Mouse (Mus musculus) erythroblast, embryonic 14.5 days (primary cell): ENCODE results near the gene Prdx5. TPM values are rescaled to one million over a fixed set of nuclear protein-coding genes. Genes with fewer than 3 reads are reported as not detected.

Experiments
- H3K27me3 ChIP-seq: 2 replicates; pipeline ENCODE4 v1.6.1; 2012; ENCODE audit warnings: inconsistent platforms; ENCODE audit not compliant: control insufficient read depth
- H3K36me3 ChIP-seq: 2 replicates; pipeline ENCODE4 v1.6.1; 2012; ENCODE audit warnings: mild to moderate bottlenecking, inconsistent platforms; ENCODE audit not compliant: control insufficient read depth
- H3K4me1 ChIP-seq: 2 replicates; pipeline ENCODE4 v1.6.1; 2012; ENCODE audit warnings: inconsistent platforms; ENCODE audit not compliant: control insufficient read depth
- H3K4me3 ChIP-seq: replicated peaks from 2 replicates; pipeline ENCODE3; 2012; ENCODE audit warnings: moderate library complexity, mild to moderate bottlenecking, inconsistent platforms
- H3K9me3 ChIP-seq: 2 replicates; pipeline ENCODE4 v1.6.1; 2012; ENCODE audit warnings: low read length, inconsistent platforms, mixed read lengths; ENCODE audit not compliant: control insufficient read depth
- GATA1 ChIP-seq: IDR thresholded peaks from 2 replicates; pipeline ENCODE4 v1.6.1; 2012; ENCODE audit warnings: low read length, inconsistent platforms, mixed read lengths
- TAL1 ChIP-seq: IDR thresholded peaks from 3 replicates; pipeline ENCODE4 v1.6.1; 2012; ENCODE audit warnings: low read length, inconsistent platforms, mixed read lengths
- polyA plus RNA-seq: library from polyadenylated mRNA; stranded (reverse); fragments of >175 nt; gene quantifications from 2 replicates; pipeline ENCODE4 v1.2.3, GENCODE M21; 2012

Gene Prdx5
- polyA plus RNA-seq, 1 experiment, result 3.8 TPM

GRCm38 (mm10) chr19:6949532-6949931 is 39.6 kb upstream of the Prdx5 start:
- peaks cover 61% of the 10 kb centered on the region for H3K4me1 ChIP-seq

GRCm38 (mm10) chr19:6948186-6948585 is 38.3 kb upstream of the Prdx5 start:
- Histone ChIP-seq H3K9me3 (no peaks in the 10 kb centered on the region), H3K27me3 (no peaks in the 10 kb centered on the region), H3K36me3 (peaks cover 28% of the 10 kb centered on the region), H3K4me3 (no peak overlapping the region), H3K4me1 (peaks cover 60% of the 10 kb centered on the region)
- TF ChIP-seq TAL1 (no peak), GATA1 (no peak)

More at GRCm38 (mm10) chr19:6949532-6949931, 39.6 kb upstream of the Prdx5 start:
- TF ChIP-seq GATA1, result no peak
- no peak for TF ChIP-seq TAL1
- no peaks in the 10 kb centered on the region for H3K27me3 ChIP-seq
- H3K36me3 ChIP-seq, result peaks cover 28% of the 10 kb centered on the region
- no peaks in the 10 kb centered on the region for H3K9me3 ChIP-seq
- no peak overlapping the region for H3K4me3 ChIP-seq

- H3K9me3 ChIP-seq, result no peaks in the 10 kb centered on the region
- peaks cover 59% of the 10 kb centered on the region for H3K4me1 ChIP-seq
- no peaks in the 10 kb centered on the region for H3K27me3 ChIP-seq
- no peak overlapping the region for H3K4me3 ChIP-seq
- peaks cover 28% of the 10 kb centered on the region for H3K36me3 ChIP-seq
- TF ChIP-seq GATA1, result no peak
- no peak for TF ChIP-seq TAL1
Measured at GRCm38 (mm10) chr19:6947742-6948141, 37.8 kb upstream of the Prdx5 start.

GRCm38 (mm10) chr19:6943709-6944108 is 33.8 kb upstream of the Prdx5 start:
- Histone ChIP-seq H3K36me3 (peaks cover 28% of the 10 kb centered on the region), H3K27me3 (no peaks in the 10 kb centered on the region), H3K4me1 (peaks cover 43% of the 10 kb centered on the region)

GRCm38 (mm10) chr19:6942764-6943163 is 32.9 kb upstream of the Prdx5 start:
- Histone ChIP-seq H3K36me3 (peaks cover 25% of the 10 kb centered on the region), H3K27me3 (0 out of 2 replicates have a peak, but pooled peaks cover 4% of the 10 kb centered on the region), H3K4me1 (peaks cover 40% of the 10 kb centered on the region), H3K4me3 (peak overlapping the region; percentile 81), H3K9me3 (no peaks in the 10 kb centered on the region)
- TF ChIP-seq GATA1 (no peak), TAL1 (no peak)

More at GRCm38 (mm10) chr19:6943709-6944108, 33.8 kb upstream of the Prdx5 start:
- H3K4me3 ChIP-seq, result no peak overlapping the region
- no peak for TF ChIP-seq GATA1
- TF ChIP-seq TAL1, result no peak
- H3K9me3 ChIP-seq, result no peaks in the 10 kb centered on the region

GRCm38 (mm10) chr19:6942249-6942691 is 32.4 kb upstream of the Prdx5 start, which contains the start of gene Gpr137:
Gpr137 (minus strand) TSS chr19:6942480.
- H3K36me3 ChIP-seq, result peaks cover 25% of the 10 kb centered on the region
- H3K27me3 ChIP-seq, result 0 out of 2 replicates have a peak, but pooled peaks cover 4% of the 10 kb centered on the region
- no peak for TF ChIP-seq GATA1
- peaks cover 40% of the 10 kb centered on the region for H3K4me1 ChIP-seq
- H3K4me3 ChIP-seq, result peak within 1 kb of the TSS; percentile 81
- H3K9me3 ChIP-seq, result no peaks in the 10 kb centered on the region

GRCm38 (mm10) chr19:6941372-6942248 is 31.7 kb upstream of the Prdx5 start, which contains the start of gene Bad:
Bad (plus strand) TSS chr19:6941861.
- Histone ChIP-seq H3K27me3 (0 out of 2 replicates have a peak, but pooled peaks cover 4% of the 10 kb centered on the region), H3K36me3 (peaks cover 22% of the 10 kb centered on the region), H3K4me1 (peaks cover 38% of the 10 kb centered on the region), H3K9me3 (no peaks in the 10 kb centered on the region), H3K4me3 (peak within 1 kb of the TSS; percentile 81)
- TF ChIP-seq TAL1 (no peak), GATA1 (no peak)

- Histone ChIP-seq H3K4me1 (peaks cover 34% of the 10 kb centered on the region), H3K36me3 (peaks cover 14% of the 10 kb centered on the region), H3K4me3 (peak overlapping the region; percentile 81), H3K9me3 (no peaks in the 10 kb centered on the region), H3K27me3 (peaks cover 11% of the 10 kb centered on the region)
- no peak for TF ChIP-seq GATA1
- TF ChIP-seq TAL1, result no peak
Measured at GRCm38 (mm10) chr19:6940396-6941351, 30.8 kb upstream of the Prdx5 start.
